15 mouse cellular contexts compared by ENCODE assay signal in genomic region chr2:51880143-51880542, GRCm38 (mm10).
"Had no signal": no experiment of that assay in that cellular context is flagged by ENCODE, and none has a peak within 500 bp of the region (broad histone marks: within the 10 kb centered on the region; RNA-seq: fewer than 3 reads in every experiment).

No protein-coding gene starts in this region.

- H3K27ac ChIP-seq: layer of hippocampus, adult 2 months; limb, embryonic 12.5 days; liver, embryonic 15.5 days; midbrain, embryonic 13.5 days; neural tube, embryonic 12.5 days had no signal

- H3K9ac ChIP-seq: limb, embryonic 12.5 days; liver, embryonic 15.5 days; midbrain, embryonic 13.5 days; neural tube, embryonic 12.5 days had no signal

- H3K4me1 ChIP-seq: limb, embryonic 12.5 days; liver, embryonic 15.5 days; midbrain, embryonic 13.5 days; neural tube, embryonic 12.5 days had no signal

- H3K27me3 ChIP-seq: limb, embryonic 12.5 days; liver, embryonic 15.5 days; midbrain, embryonic 13.5 days; neural tube, embryonic 12.5 days had no signal

- H3K4me2 ChIP-seq: limb, embryonic 12.5 days; liver, embryonic 11.5 days; liver, embryonic 15.5 days; midbrain, embryonic 13.5 days; neural tube, embryonic 12.5 days had no signal

- H3K4me3 ChIP-seq: layer of hippocampus, adult 2 months; limb, embryonic 12.5 days; liver, embryonic 15.5 days; midbrain, embryonic 13.5 days; myocyte; neural tube, embryonic 12.5 days had no signal

- H3K36me3 ChIP-seq: limb, embryonic 12.5 days; liver, embryonic 15.5 days; midbrain, embryonic 13.5 days; neural tube, embryonic 12.5 days had no signal

- ATAC-seq: lung, postnatal 0 days; midbrain, embryonic 13.5 days had no signal

- H3K9me3 ChIP-seq: limb, embryonic 12.5 days; liver, embryonic 15.5 days; midbrain, embryonic 13.5 days; neural tube, embryonic 12.5 days had no signal

- DNase-seq: kidney, adult 9 months; kidney, postnatal 10 days; kidney, postnatal 4 days; lung, adult 2 months; lung, postnatal 36 days; right cerebral cortex, postnatal 14 days; thymus, postnatal 36 days had no signal
